Mouse (Mus musculus): ENCODE measurements around the gene Pcbp1. TPM values are rescaled to one million over a fixed set of nuclear protein-coding genes. Genes with fewer than 3 reads are reported as not detected.

The Pcbp1 gene
- polyA plus RNA-seq, 1 experiment from 2014 or later = 234 TPM

DNA sequence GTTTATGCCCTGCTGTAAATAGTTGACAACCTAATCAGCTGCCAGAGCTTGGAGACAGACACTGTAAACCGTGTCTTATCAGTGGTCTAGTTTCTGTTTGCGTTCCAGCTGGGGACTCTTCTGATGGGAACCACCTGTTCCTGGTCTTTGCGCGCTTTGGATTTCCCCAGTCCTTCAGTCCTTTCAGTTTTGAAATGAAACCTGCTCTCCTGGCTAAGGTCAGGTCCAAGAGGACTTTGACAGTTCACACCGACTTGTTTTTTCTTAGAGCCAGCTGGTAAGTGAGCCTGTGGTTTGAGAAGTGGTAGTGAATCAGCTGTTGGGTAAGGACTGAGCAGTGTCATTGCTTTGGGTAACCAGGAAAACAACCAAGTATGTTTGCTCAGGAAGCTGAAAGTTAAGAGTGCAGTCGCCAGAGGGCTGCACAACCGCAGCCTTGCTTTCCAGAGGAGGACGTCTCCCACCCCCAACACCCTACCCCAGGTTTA lies 21.8 kb upstream of the Pcbp1 start:
- H3K9me3 ChIP-seq (ENCODE audit: low read length) = no peaks in the 10 kb centered on the region
- H3K36me3 ChIP-seq (ENCODE audit: insufficient read depth, low read length) = peaks cover 32% of the 10 kb centered on the region
- peak; percentile 51; the same call in 1 of the 2 replicates for ATAC-seq (ENCODE audit: low FRiP score, low TSS enrichment)
- H3K9ac ChIP-seq (replicated peaks; ENCODE audit: low read length) = no peak overlapping the region
- WGBS = 45% methylated on average over 8 of the region's 8 CpGs
- H3K27me3 ChIP-seq (ENCODE audit: insufficient read depth, low read length) = no peaks in the 10 kb centered on the region
- H3K4me2 ChIP-seq (replicated peaks; ENCODE audit: low read depth, low read length) = no peak overlapping the region
- H3K27ac ChIP-seq (ENCODE audit: low read length) = peak overlapping the region; percentile 63
- 0 out of 2 replicates have a peak, but pooled peaks cover 5% of the 10 kb centered on the region for H3K4me1 ChIP-seq (ENCODE audit: insufficient read depth, low read length)
- H3K4me3 ChIP-seq (ENCODE audit: low read length) = no peak overlapping the region

DNA sequence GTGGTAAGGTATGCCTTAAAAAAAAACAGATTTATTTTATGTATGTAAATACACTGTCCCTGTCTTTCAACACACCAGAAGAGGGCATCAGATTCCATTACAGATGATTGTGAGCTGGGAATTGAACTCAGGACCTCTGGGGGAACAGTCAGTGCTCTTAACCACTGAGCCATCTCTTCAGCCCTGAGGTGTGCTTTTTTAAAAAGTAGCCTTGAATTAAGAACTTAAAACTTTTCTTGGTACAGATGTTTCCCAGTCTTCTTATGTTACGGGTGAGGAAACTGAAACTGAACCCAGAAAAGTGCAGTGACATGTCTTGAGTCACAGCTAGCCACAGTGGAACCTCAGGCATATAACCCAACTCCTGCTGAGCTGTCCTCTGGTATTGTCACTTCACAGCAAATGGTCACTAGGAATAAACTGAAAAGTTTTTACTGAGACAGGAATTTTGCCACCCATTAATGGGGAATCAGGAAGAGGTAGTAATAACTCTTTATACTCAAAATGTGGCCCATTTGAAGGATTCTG lies 21.2 kb upstream of the Pcbp1 start:
- no peak overlapping the region for H3K4me3 ChIP-seq (ENCODE audit: low read length)
- H3K9me3 ChIP-seq (ENCODE audit: low read length) = no peaks in the 10 kb centered on the region
- no peak for ATAC-seq (ENCODE audit: low FRiP score, low TSS enrichment)
- H3K27me3 ChIP-seq (ENCODE audit: insufficient read depth, low read length) = no peaks in the 10 kb centered on the region
- peaks cover 36% of the 10 kb centered on the region for H3K36me3 ChIP-seq (ENCODE audit: insufficient read depth, low read length)
- H3K9ac ChIP-seq (replicated peaks; ENCODE audit: low read length) = no peak overlapping the region
- H3K4me1 ChIP-seq (ENCODE audit: insufficient read depth, low read length) = 0 out of 2 replicates have a peak, but pooled peaks cover 5% of the 10 kb centered on the region
- 55% methylated on average over 1 of the region's 1 CpGs for WGBS
- H3K27ac ChIP-seq (ENCODE audit: low read length) = peak overlapping the region; percentile 63; the same call in 1 of the 2 replicates
- H3K4me2 ChIP-seq (replicated peaks; ENCODE audit: low read depth, low read length) = no peak overlapping the region

DNA sequence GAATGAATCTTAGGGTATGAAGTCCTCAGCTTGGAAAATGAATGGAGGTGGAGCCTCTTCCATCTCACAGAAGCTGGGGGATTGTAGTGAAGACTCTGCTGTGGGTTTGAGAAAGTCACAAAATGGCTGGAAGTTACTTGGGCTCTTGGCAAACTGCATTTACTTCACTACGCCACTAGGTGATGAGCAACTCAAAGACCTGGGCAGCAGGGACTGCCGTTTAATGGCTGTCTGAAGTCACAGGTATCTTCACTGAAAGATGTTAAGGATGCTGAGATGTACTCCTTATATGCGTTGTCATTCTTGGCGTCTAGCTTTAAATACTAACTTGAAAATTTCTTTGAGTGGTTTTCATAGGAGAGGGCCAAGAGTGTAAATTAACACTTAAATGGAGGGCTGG lies 19.1 kb upstream of the Pcbp1 start:
- 56% methylated on average over 4 of the region's 4 CpGs for WGBS
- ATAC-seq (ENCODE audit: low FRiP score, low TSS enrichment) = no peak
- no peak overlapping the region for H3K4me2 ChIP-seq (replicated peaks; ENCODE audit: low read depth, low read length)
- no peak overlapping the region for H3K4me3 ChIP-seq (ENCODE audit: low read length)
- no peak overlapping the region for H3K27ac ChIP-seq (ENCODE audit: low read length)
- 0 out of 2 replicates have a peak, but pooled peaks cover 5% of the 10 kb centered on the region for H3K4me1 ChIP-seq (ENCODE audit: insufficient read depth, low read length)
- peaks cover 39% of the 10 kb centered on the region for H3K36me3 ChIP-seq (ENCODE audit: insufficient read depth, low read length)
- no peaks in the 10 kb centered on the region for H3K9me3 ChIP-seq (ENCODE audit: low read length)
- no peak overlapping the region for H3K9ac ChIP-seq (replicated peaks; ENCODE audit: low read length)
- no peaks in the 10 kb centered on the region for H3K27me3 ChIP-seq (ENCODE audit: insufficient read depth, low read length)

DNA sequence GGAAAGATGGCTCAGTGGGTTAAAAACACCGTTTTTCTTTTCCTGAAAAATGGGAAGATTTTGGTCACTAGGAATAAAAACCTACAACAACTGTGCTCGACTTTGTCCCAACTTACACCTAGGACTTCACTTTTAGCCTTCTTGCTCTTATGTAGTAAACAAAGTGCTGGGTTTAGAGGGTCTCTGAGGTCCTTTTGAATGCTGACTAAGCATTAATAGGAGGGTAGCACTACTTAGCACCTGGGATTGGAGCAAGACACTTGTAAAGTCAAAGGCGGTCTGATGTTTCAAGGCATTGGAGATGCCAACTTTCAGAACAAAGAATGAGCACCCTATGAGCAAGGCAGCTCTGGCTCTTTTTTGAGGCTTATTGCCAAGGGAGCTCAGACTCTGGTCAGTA lies 17.7 kb upstream of the Pcbp1 start:
- Histone ChIP-seq H3K9ac (replicated peaks; ENCODE audit: low read length) (no peak overlapping the region), H3K9me3 (ENCODE audit: low read length) (no peaks in the 10 kb centered on the region), H3K27ac (ENCODE audit: low read length) (no peak overlapping the region), H3K4me1 (ENCODE audit: insufficient read depth, low read length) (0 out of 2 replicates have a peak, but pooled peaks cover 5% of the 10 kb centered on the region), H3K36me3 (ENCODE audit: insufficient read depth, low read length) (peaks cover 36% of the 10 kb centered on the region), H3K27me3 (ENCODE audit: insufficient read depth, low read length) (no peaks in the 10 kb centered on the region), H3K4me2 (replicated peaks; ENCODE audit: low read depth, low read length) (no peak overlapping the region), H3K4me3 (ENCODE audit: low read length) (no peak overlapping the region)
- no peak for ATAC-seq (ENCODE audit: low FRiP score, low TSS enrichment)
- 90% methylated on average over 3 of the region's 3 CpGs for WGBS

DNA sequence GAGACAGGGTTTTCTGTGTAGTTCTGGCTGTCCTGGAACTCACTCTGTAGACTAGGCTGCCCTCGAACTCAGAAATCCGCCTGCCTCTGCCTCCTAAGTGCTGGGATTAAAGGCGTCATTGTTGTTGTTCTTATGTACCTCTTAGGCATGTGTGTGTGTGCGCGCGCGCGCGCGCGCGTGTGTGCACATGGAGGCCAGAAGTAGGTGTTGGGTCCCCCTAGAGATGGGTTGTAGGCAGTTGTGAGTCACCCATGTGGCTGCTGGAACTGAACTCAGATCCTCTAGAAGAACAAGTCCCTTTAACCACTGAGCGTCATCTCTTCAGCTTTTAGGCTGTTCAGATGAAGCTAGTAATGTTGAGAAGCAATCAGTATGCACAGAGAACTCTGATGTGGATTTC lies 16.9 kb upstream of the Pcbp1 start:
- no peak for ATAC-seq (ENCODE audit: low FRiP score, low TSS enrichment)
- peaks cover 33% of the 10 kb centered on the region for H3K36me3 ChIP-seq (ENCODE audit: insufficient read depth, low read length)
- H3K27ac ChIP-seq (ENCODE audit: low read length) = no peak overlapping the region
- H3K9ac ChIP-seq (replicated peaks; ENCODE audit: low read length) = no peak overlapping the region
- WGBS = 96% methylated on average over 13 of the region's 13 CpGs
- no peaks in the 10 kb centered on the region for H3K27me3 ChIP-seq (ENCODE audit: insufficient read depth, low read length)
- no peaks in the 10 kb centered on the region for H3K9me3 ChIP-seq (ENCODE audit: low read length)
- no peak overlapping the region for H3K4me3 ChIP-seq (ENCODE audit: low read length)
- H3K4me1 ChIP-seq (ENCODE audit: insufficient read depth, low read length) = 0 out of 2 replicates have a peak, but pooled peaks cover 3% of the 10 kb centered on the region
- H3K4me2 ChIP-seq (replicated peaks; ENCODE audit: low read depth, low read length) = no peak overlapping the region

DNA sequence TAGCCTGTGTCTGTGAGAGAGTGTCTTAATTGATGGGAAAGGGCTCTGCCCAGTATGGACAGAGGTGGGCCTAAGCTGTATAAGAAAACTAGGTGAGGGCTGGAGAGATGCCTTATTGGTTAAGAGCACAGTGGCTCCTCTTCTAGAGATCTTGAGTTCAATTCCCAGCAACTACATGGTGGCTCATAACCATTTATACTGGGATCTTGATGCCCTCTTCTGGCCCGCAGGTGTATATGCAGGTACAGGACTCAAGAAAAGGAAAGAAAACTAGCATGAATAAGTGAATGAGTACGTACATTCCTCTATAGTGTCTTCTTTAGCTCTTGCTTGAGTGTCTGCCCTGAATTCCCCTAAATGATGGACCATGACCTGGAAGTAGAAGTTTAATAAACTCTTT lies 15.5 kb upstream of the Pcbp1 start:
- no peaks in the 10 kb centered on the region for H3K9me3 ChIP-seq (ENCODE audit: low read length)
- WGBS = 90% methylated on average over 2 of the region's 2 CpGs
- H3K27ac ChIP-seq (ENCODE audit: low read length) = no peak overlapping the region
- H3K4me3 ChIP-seq (ENCODE audit: low read length) = no peak overlapping the region
- H3K4me1 ChIP-seq (ENCODE audit: insufficient read depth, low read length) = no peaks in the 10 kb centered on the region
- no peak overlapping the region for H3K9ac ChIP-seq (replicated peaks; ENCODE audit: low read length)
- ATAC-seq (ENCODE audit: low FRiP score, low TSS enrichment) = no peak
- no peak overlapping the region for H3K4me2 ChIP-seq (replicated peaks; ENCODE audit: low read depth, low read length)
- H3K36me3 ChIP-seq (ENCODE audit: insufficient read depth, low read length) = peaks cover 37% of the 10 kb centered on the region
- no peaks in the 10 kb centered on the region for H3K27me3 ChIP-seq (ENCODE audit: insufficient read depth, low read length)

DNA sequence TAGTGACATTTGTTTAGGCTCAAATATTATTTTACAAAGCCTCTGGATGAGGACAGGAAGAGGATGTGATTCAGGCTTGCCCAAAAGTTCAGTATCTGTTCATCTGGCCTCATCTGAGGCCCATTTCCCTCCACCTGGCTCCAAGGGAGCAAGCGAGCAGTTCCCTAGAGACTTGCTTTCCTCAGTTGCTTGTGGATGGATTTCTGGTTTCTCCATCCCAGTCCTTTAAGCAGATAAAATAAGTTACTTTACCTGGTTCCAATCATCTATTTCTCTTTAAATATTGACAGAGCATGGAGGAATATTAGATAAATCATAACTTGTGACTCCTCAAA lies 2.3 kb upstream of the Pcbp1 start:
- Histone ChIP-seq H3K9ac (replicated peaks; ENCODE audit: low read length) (0 out of 2 replicates have a peak overlapping the region, but pooled peaks have one; percentile 48), H3K4me2 (replicated peaks; ENCODE audit: low read depth, low read length) (no peak overlapping the region), H3K27ac (ENCODE audit: low read length) (no peak overlapping the region), H3K4me3 (ENCODE audit: low read length) (no peak overlapping the region), H3K9me3 (ENCODE audit: low read length) (no peaks in the 10 kb centered on the region), H3K27me3 (ENCODE audit: insufficient read depth, low read length) (no peaks in the 10 kb centered on the region), H3K36me3 (ENCODE audit: insufficient read depth, low read length) (peaks cover 27% of the 10 kb centered on the region), H3K4me1 (ENCODE audit: insufficient read depth, low read length) (peaks cover 11% of the 10 kb centered on the region)
- no peak for ATAC-seq (ENCODE audit: low FRiP score, low TSS enrichment)
- whole genome bisulfite sequencing = 77% methylated on average over 1 of the region's 1 CpGs

DNA sequence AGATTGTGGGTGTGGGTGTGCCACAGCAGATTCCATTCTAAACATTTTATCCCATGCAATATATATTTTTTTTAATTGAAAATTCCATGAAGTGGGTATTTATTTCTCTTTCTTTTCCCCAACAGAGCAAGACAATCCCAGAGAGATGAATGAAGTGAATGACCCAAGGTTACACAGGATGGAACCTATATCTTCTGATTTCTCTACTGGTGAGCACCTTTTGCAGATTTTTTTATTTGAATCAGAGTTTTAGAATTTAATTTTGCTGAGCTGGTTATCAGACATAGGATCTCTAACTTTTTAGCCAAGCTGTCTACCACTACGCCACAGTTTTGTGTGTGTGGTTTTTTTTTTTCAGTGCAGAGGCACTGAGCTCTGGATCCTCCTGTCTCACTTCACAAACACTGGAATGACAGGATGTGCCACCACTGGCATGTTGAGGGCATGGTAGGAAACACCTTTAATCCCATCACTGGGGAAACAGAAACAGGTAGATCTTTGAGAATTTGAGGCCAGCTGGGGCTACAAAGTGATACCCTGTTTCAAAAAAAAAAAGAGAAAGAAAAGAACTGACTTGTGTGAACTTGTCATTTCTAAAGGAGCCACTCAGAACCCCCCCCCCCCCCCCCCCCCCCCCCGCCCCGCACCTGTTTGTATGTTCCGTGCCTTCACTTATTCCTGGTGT lies 1.8 kb upstream of the Pcbp1 start:
- ATAC-seq (ENCODE audit: low FRiP score, low TSS enrichment) = no peak
- H3K4me3 ChIP-seq (ENCODE audit: low read length) = peak overlapping the region; percentile 85
- H3K9ac ChIP-seq (replicated peaks; ENCODE audit: low read length) = peak overlapping the region; percentile 97; the same call in 1 of the 2 replicates

DNA sequence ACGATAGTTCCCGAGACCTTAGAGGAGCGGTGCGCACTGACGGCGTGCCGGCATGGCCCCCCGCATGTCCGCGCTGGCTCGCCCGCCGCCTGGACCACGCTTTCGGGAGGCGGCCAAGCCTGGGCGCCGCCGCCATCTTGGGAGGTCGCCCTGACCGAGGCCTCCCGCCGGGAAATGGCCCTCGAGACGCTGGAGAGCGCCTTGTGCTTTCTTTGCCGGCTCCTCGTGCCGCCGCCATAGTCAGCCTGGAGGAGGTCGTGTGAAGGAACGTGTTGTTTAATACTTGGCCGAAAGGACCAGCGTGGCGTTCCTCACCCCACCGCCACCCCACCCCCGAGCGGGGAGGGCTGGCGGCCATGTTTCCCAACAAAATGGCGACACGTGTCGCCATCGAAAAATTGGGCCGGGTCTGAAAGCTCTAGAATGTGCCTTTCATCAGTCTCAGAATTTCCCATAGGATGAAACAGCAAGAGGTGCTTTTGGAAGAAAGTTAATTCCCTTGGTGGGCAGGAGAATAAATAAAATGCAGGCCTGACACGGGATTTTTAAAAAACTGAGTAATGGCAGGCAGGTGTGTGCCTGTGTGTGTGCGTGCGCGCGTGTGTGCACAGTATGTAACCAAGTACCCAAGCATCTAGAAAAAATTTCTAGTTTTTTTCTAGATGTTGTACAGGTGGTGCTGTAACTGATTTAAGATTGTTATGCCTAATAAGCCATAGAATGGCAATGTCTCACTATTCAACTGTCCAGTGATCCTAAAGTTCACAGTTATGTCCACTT lies 1.0 kb upstream of the Pcbp1 start:
- H3K4me2 ChIP-seq (replicated peaks; ENCODE audit: low read depth, low read length) = peak overlapping the region; percentile 92
- 6% methylated on average over 49 of the region's 49 CpGs for WGBS
- H3K9me3 ChIP-seq (ENCODE audit: low read length) = no peaks in the 10 kb centered on the region
- peak overlapping the region; percentile 97 for H3K9ac ChIP-seq (replicated peaks; ENCODE audit: low read length)
- peaks cover 24% of the 10 kb centered on the region for H3K4me1 ChIP-seq (ENCODE audit: insufficient read depth, low read length)
- ATAC-seq (ENCODE audit: low FRiP score, low TSS enrichment) = peak; percentile 75
- peaks cover 24% of the 10 kb centered on the region for H3K36me3 ChIP-seq (ENCODE audit: insufficient read depth, low read length)
- peak overlapping the region; percentile 85 for H3K4me3 ChIP-seq (ENCODE audit: low read length)
- H3K27ac ChIP-seq (ENCODE audit: low read length) = peak overlapping the region; percentile 100
- no peaks in the 10 kb centered on the region for H3K27me3 ChIP-seq (ENCODE audit: insufficient read depth, low read length)

More for the DNA sequence above, 1.8 kb upstream of the Pcbp1 start:
- 81% methylated on average over 1 of the region's 4 CpGs for WGBS
- Histone ChIP-seq H3K27me3 (ENCODE audit: insufficient read depth, low read length) (no peaks in the 10 kb centered on the region), H3K27ac (ENCODE audit: low read length) (peak overlapping the region; percentile 100), H3K4me1 (ENCODE audit: insufficient read depth, low read length) (peaks cover 16% of the 10 kb centered on the region), H3K4me2 (replicated peaks; ENCODE audit: low read depth, low read length) (peak overlapping the region; percentile 92), H3K9me3 (ENCODE audit: low read length) (no peaks in the 10 kb centered on the region), H3K36me3 (ENCODE audit: insufficient read depth, low read length) (peaks cover 26% of the 10 kb centered on the region)
